Mouse (Mus musculus): Measurements from ENCODE around the gene Sirt1. TPM values are rescaled to one million over a fixed set of nuclear protein-coding genes. Genes with fewer than 3 reads are reported as not detected.

Gene Sirt1
- polyA plus RNA-seq, 2 experiments from 2014 or later, result 6.6 to 10.5 TPM

DNA sequence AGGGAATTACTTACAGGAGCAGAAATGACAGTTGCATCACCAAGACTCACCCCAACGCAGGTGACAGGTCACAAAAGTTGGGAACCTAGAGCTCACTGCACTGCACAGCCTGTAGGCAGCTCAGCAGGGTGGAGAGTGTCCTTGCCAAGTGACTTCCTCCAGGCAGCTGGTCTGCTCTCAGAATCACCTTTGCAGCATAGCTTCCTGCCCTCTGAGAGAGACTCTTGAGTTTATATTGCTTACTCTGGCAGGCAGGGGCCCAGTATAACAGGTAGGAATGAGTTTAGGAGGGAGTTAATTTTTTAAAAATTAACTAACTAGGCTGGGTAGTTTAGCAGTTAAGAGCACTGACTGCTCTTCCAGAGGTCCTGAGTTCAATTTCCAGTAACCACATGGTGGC is 67.8 kb downstream of the Sirt1 start:
- no peak for ATAC-seq

DNA sequence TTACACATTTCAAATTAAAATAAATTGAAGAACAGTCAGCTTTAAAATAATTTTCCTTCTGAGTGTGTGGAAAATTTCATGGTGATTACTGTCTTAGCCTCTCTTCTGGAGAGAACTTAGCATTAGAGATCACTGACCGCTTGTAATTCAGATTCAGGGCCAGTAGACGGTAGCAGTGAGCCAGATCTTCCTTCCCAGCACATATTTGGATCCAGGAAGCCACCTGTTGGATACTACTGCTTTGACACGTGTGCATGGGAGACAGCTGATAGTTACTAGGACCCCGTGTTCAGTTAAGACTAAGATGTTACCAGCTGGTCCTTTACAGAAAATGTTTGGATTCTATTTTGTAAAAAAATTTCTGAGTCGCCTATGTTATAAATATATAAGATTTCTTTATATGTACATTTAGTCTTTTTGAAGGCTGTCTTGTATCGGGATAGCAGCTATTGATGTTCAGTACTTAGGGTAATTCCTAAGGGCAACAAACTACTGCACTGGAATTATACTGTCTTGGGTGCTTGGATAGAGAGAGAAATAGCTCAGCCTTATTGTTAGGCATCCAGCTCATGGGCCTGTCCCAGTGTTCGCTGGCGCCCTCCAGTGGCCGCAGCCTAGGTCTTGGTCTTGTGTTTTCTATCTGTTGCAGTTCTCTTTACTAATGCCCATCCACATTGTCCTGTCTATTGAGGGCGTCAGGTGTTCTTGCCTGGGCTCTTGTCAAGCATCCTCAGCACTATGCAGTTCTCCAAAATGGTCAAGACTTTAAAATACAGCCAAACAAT is 72.7 kb downstream of the Sirt1 start:
- ATAC-seq, result peak; percentile 77

DNA sequence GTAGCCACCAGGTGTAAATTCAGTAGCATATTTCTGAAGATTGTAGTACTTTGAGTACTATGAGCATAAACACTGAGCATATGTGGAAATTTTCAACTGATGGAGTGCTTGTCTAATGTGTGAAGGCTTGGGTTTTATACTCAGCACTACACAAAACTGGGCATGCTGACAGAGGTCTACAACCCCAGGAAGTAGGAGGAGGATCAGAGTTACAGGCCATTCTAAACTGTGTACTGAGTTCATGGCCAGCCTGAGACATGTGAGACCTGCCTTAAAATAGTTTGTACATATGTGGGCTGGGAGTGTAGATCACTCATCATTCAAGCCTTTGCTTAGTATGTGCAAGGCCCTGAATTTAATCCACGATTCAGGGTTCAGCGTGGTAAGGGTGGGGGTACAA is 79.1 kb downstream of the Sirt1 start:
- ATAC-seq, result no peak

DNA sequence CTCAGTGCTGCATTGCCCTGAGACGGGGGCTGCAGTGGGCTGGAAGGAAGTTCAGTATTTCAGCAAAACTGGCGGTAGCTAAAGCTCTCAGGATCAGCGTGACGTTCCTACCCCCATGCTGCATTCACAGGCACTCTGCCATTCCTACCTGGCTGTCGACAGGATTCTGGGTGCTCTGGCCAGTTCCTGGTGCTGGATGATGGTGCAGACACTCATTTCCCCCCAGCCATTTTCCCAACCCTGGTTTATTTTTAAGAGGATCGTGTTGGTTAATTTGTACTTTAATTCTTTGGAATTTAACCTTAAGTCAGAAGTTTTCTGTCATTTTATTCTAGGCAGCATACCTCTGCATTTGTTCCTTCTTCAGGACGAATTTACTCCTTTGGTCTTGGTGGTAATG is 98.7 kb downstream of the Sirt1 start:
- no peak for ATAC-seq

DNA sequence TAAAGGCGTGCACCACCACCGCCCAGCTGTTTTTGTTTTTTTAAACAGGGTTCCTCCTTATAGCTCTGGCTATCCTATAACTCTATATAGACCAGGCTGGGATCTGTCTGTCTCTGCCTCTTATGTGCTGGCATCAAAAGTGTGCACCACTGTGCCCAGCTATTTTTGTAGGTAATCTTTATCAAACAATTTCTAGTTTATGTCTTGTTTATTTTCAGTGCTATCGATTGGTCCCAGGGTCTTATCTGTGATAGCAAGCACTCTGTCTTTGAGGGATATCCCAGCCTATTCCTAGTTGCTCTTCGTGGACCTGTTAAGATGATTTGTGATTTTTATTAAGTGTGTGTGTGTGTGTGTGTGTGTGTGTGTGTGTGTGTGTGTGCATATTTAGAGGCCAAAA is 99.1 kb downstream of the Sirt1 start:
- no peak for ATAC-seq

DNA sequence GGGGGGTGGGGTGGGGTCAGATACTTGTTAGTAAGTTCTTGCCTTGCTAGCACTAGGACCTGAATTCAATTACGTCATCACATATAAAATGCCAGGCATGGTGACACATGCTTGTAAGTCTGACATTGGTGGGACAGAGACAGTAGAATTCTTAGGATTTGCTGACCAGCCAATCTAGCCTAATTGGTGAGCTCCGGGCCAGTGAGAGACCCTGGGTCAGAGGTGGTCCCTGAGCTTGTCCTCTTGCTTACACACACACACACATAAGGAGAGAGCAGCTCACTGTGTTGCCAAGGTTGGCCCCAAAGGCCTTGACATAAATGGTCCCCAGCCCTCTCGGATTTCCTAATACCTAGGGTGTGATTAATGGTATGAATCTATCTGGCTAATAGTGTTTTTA is 101.7 kb downstream of the Sirt1 start:
- ATAC-seq, result no peak

DNA sequence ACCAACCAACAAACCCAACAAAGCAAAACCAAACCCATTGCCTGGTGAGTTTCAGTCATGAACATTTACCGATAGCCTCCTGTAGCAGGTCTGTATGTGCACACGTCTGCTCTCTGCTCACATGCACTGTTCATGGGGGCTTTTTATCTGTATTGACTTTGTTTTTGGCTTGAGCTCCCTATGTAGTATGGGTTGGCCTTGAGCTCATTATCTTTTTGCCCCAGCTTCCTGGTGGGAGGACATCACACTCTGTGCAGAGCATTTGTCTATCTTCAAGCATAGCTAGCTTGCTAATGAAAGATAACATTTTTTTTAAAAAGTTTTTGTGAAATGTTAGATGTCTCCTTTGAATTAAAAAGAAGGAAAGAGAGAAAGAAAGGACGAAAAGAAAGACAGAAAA is 104.5 kb downstream of the Sirt1 start:
- no peak for ATAC-seq

DNA sequence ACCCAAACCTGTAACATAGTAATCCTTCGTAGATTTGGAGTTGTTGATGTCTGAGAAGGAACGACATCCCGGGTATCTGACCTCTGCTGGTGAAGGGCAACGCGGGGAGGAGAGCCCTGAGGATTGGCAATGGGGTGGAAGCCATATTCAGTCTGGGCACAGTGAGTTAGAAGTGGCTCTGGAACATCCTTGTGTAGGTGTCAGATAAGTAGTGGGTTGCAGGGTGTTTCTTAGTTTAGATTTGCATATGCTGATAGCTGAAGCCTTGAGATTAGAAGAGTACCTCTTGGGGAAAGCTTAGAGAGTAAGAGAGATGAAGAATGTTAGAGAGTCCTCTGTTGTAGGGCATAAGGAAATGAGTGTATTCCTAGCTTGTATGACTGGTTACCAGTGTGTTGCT is 108.6 kb downstream of the Sirt1 start:
- no peak for ATAC-seq

DNA sequence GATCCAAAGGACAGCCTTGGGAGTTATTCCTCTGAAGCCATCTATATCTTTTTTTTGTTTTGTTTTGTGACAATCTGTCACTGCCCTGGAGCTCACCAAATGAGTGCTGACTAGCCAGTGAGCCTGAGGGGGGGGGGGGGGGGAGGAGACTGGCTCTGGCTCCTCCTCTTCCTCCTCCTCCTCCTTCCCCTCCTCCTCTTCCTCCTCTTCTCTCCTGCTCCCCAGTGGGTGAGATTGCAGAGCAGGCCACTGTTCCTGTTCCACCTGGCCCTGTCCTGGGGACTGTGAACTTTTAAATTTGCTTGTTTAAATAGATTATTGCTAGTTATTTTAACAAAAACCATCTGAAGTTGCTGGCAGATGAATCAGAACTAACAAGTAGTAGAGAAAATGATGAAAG is 109.1 kb downstream of the Sirt1 start:
- ATAC-seq, result no peak

Other genes with a start within 250 kb of the Sirt1 start
- under 1 TPM in 1 of 2 experiments, not detected in 1; 0.12 TPM for gene Mypn, start 177.8 kb downstream of the Sirt1 start, polyA plus RNA-seq (2017; shearing (Covaris generic))
- 10 to 100 TPM; 76.2 to 80.8 TPM for gene Herc4, start 137.9 kb downstream of the Sirt1 start, polyA plus RNA-seq (2017; shearing (Covaris generic))
- gene Dnajc12, start 739 bp upstream of the Sirt1 start, polyA plus RNA-seq (2017; shearing (Covaris generic)), result 1 to 10 TPM; 5.0 to 7.5 TPM
- not detected for gene Gm7075, start 40.1 kb upstream of the Sirt1 start, polyA plus RNA-seq (2017; shearing (Covaris generic))
- under 1 TPM in 1 of 2 experiments, not detected in 1; 0.26 TPM for gene Ctnna3, start 48.4 kb upstream of the Sirt1 start, polyA plus RNA-seq (2017; shearing (Covaris generic))